Mouse (Mus musculus) c-Kit-positive CD71-negative TER-119-negative erythroid progenitor cells, embryonic 14.5 days (primary cell): ENCODE measurements around the gene Uqcc2.

Source experiments
- DNase-seq: peaks from one replicate; pipeline ENCODE4 v3.0.0-alpha.2; 2013; ENCODE audit warnings: low read depth

Gene Uqcc2

DNA sequence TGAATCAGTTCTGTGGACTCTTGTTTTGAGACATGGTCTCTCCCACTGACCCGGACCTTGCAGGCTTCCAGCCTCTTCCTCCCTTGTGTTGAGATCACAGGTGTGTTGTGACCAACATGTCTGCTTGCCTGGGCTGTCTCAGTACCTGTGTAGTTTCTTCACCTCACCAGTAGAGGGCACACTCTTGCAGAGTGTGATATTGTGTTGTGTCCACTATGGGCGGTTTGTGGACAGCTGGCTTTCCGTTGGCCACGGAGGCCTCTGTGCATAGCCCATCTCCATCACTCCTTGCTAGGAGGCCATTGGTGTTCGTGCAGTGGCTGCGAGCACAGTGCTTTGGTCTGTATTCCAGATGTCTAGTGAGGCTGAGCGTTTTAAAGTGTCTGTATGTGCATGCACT lies 56.6 kb downstream of the Uqcc2 start:
- DNase-seq: no peak

DNA sequence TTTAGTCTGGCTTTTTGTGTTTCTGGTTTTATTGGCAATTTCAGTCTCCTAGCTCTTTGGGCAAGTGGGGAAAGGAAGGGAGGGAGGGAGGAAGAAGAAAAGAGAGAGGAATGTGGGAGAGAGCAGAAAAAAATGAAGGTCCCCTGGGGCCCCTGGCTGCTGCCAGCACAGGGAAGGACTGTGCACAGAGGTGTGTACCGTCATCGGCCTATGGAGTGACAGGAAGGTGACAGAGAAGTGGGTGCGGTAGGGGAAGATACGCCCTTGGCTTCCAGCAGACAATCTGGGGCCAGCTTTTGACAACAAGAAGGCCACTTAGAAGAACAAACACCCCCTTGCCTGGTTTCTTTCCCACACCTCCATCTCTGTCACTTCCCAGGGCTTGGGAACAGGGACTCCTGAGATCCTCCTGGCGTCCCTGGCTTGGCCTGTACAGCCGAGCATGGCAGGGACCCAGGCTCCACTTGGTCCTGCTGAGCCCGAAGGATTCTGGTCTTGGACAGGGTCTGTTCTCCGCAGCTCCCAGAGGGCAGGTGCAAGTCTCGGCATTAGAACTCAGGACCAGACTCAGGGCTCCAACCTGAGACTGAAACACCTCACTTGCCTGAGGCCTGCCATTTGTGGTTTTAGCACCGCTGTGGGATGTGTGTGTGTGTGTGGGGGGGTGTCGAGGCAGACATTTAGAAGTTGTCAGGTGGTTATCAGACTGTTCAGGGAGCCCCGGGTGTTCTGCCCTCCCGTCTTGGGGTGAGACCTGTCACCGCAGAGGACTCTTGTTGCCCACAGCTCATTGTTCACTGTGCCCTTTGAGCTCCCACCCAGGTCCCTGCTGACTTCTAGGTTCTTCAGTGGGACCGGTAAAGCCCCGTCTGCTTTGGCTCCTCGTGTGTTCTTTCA lies 58.6 kb downstream of the Uqcc2 start:
- no peak for DNase-seq

DNA sequence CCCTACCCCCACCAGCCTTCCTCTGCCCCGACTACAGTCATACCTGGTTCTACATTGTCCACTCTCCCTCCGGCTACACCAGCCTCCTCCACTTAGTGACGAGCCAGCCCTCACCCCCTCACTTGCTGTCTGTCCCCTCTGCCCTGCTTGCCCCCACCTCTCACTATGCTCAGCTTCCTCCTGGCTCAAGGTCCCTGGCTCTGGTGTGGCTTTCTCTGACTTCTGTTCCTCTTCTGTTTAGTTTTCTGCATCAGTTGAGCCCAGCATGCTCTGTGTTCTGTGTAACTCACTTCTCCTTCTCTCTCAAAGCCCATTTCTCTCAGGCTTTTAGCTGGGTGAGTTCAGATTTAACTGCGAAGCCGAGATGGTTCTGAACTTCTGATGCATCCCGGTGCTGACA lies 59.5 kb downstream of the Uqcc2 start:
- DNase-seq: no peak

GRCm38 (mm10) chr17:27073778-27074177 lies 59.9 kb downstream of the Uqcc2 start:
- DNase-seq: no peak

DNA sequence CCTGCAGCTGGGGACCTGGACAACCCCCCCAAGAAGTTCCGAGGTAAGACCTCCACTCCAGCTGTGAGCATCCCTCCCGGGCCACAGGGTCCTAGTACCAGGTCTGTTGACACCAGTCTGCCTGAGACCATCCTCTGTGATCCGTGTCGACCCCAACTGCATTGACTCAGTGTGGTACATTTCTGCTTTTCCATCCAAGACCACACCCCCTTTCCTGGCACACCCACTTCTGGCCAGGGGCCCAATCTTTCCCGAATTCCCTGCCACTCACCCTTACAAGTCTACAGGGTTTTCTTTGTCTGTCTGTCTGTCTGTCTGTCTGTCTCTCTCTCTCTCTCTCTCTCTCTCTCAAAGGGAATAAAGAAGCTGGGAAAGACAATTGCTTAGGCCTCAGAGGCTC lies 60.6 kb downstream of the Uqcc2 start:
- no peak for DNase-seq
